Mouse (Mus musculus) mouse embryonic stem cell (cell line): ENCODE results near the gene Lce1i.
"Not testable (repeated sequence)": the region's sequence is repeated elsewhere in the genome, so short reads cannot be mapped to it uniquely, and the experiment has no call there.

Source experiments
- in situ Hi-C, 2 experiments: fragments of 300-500 bp; cut with MboI; formaldehyde crosslinking; loops; 1 replicate in 1 of 2; 3 replicates in 1 of 2; pipeline ENCODE4 v1.14.3; 2019 to 2020; ENCODE audit warnings: low sequenced_read_pairs in 2 of 2, low pct_unique_long_range_greater_than_20kb in 1 of 2, mixed read lengths in 1 of 2; ENCODE audit not compliant: unreplicated experiment in 1 of 2

The Lce1i gene

GRCm38 (mm10) chr3:92778799-92779198, at the start of gene Lce1i:
Gene Lce1i (minus strand): TSS chr3:92778899.
- in situ Hi-C loops = no loop called here

- in situ Hi-C loops = no loop called here
These were observed 48.4 kb upstream of the Lce1i start, which contains the start of gene Kprp for GRCm38 (mm10) chr3:92827108-92827507. Gene Kprp (minus strand): TSS chr3:92827247.

DNA sequence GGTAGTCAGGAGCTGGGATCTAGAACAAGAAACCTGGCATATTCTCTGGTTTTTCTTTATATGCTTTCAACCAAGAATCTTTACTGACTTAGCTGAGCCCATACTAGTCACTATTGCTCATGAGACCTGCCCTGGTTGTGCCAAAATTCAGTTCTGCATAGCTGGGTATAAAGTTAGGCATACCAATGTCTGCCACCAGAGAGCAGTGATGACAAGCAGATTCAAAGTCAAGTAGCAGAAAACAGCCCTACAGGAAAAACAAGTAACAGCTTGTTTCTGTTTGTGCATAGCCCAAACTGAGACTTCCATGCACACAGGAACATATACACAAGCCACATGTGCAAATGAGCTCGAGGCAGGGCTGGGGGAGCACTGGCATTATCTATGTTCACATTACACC, 47.1 kb upstream of the Lce1i start:
- in situ Hi-C loops = no loop called here

DNA sequence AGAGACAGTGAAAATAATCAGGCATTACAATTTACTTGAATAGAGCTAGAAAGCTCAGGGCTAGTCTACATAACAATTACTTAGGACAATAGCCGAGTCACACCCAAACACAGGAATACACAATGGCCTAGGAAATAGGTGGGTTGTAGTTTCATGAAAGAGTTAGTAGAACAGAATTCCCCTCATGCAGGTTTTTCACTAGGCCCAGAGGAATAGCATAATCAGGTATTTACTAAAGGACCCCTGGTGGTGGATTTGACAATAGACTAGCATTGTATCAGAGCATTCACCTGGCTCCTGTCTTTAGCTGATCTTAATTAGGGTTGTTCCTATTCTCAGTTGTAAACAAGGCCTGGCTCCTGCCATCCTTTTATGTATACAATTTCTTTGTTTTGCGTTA, 37.3 kb upstream of the Lce1i start:
- in situ Hi-C loops = not testable (repeated sequence)

- in situ Hi-C loops = no loop called here
These were observed 36.9 kb upstream of the Lce1i start for GRCm38 (mm10) chr3:92815581-92815980.

DNA sequence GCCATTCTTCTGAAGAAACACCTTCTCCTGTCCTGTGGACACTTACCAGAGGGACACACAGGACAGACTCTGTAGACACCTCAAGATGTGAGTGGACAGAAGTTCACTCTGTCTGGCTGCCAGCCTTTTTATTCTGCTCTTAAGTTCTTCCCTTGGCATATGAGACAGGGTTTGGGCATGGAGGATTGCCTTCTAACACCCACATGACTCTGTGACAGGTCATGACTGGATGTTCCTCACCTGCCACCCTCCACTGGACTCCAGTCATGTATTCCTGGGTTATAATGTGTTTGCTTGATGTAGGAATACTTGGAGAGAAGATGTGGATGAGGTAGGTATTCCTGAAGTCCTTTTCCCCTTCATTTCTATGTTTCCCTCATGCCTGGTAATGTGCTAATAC, 29.1 kb upstream of the Lce1i start, which contains the start of gene Lce1k:
Gene Lce1k (minus strand): TSS at position 101 of the 400 bp plus-strand sequence.
- in situ Hi-C loops = no loop called here

- in situ Hi-C loops = no loop called here
These were observed 11.7 kb upstream of the Lce1i start, which contains the start of gene Lce1j for GRCm38 (mm10) chr3:92790414-92790813. Gene Lce1j (minus strand): TSS chr3:92790514.

GRCm38 (mm10) chr3:92771573-92771972, 7.1 kb downstream of the Lce1i start:
- in situ Hi-C loops = no loop called here

DNA sequence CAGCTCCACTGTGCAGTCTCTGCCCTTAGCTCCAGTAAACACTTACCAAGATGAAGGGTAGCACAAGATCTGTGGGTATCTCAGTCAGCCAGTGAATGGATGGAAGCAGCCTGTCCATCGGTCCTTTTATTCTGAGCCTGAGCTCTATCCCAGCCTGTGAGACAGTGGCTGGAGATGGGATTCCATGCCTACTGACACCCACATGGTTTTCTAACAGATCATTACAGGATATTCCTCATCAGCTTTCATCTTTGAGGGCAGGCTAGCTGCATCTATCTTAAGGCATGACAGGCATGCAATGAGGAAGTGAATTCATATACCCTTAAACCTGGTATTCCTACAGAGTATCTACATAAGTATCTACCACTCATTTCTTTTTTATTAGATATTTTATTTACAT, 13.7 kb downstream of the Lce1i start, which contains the start of gene Lce1h:
Gene Lce1h (minus strand): TSS at position 101 of the 400 bp plus-strand sequence.
- in situ Hi-C loops = no loop called here

DNA sequence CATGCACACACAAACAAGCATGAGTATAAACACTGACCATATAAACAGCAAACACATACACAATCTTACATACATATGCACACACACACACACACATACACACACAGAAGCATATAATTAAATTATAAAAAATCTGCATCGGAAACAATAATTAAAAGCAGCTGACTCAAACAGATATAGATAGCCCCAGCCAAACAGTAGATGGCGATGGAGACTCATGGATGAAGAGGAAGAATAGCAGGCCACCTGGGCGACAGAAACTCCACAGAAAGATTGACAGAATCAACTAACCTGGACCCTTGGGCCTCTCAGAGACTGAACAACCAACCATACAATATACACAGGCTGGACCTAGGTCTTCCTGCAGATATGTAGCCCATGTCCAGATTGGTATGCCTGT, 25.5 kb downstream of the Lce1i start:
- in situ Hi-C loops = no loop called here

GRCm38 (mm10) chr3:92752238-92752637, 26.5 kb downstream of the Lce1i start, which contains the start of gene Lce1g:
Gene Lce1g (minus strand): TSS chr3:92752338.
- in situ Hi-C loops = no loop called here

DNA sequence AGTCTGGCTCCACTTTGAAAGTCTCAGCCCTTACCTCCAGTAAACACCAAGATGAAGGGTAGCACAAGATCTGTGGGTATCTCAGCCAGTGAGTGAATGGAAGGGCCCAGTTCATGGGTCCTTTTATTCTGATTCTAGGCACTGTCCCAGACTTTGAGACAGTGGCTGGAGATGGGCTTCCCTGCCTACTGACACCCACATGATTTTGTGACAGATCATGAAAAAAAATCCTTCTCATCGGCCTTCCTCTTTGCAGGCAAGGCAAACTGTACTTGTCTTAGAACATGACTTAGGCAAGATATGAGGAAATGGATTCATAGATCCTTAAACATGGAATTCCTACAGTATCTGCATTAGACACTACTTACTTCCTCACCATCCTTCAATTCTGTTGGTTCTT, 39.7 kb downstream of the Lce1i start, which contains the start of gene Gm38119:
Gene Gm38119 (minus strand): TSS at position 101 of the 400 bp plus-strand sequence.
- in situ Hi-C loops = no loop called here
